In genomic region chr11:63878616-63879015, GRCm38 (mm10) we compare ENCODE assay signal across 28 mouse cellular contexts. TPM values are rescaled to one million over a fixed set of nuclear protein-coding genes. Genes with fewer than 3 reads are reported as not detected.
A peak's percentile ranks its signal among the peaks of the same experiment; 100 is the strongest.
DNase-seq lines count a peak whose midpoint lies in the region; ATAC-seq and TF ChIP-seq lines count a peak whose summit lies in the region.
"Had no signal": no experiment of that assay in that cellular context is flagged by ENCODE, and none has a peak within 500 bp of the region (broad histone marks: within the 10 kb centered on the region; RNA-seq: fewer than 3 reads in every experiment).

No protein-coding gene starts in this region.

- no peak overlapping the region for H3K9ac ChIP-seq in liver, adult 2 months (ENCODE audit: low read depth, low read length)
- no peak overlapping the region for H3K9ac ChIP-seq in liver, embryonic 12.5 days
- no peak overlapping the region for H3K9ac ChIP-seq in liver, embryonic 13.5 days
- H3K9ac ChIP-seq in liver, embryonic 15.5 days, result no peak overlapping the region
- no peak overlapping the region for H3K9ac ChIP-seq in liver, postnatal 0 days (replicated peaks)
- H3K9ac ChIP-seq: embryonic facial prominence, embryonic 13.5 days; embryonic facial prominence, embryonic 15.5 days; forebrain, embryonic 12.5 days had no signal

- no peak overlapping the region for H3K4me3 ChIP-seq in liver, adult 2 months (ENCODE audit: insufficient read depth, low read depth, low read length)
- no peak overlapping the region for H3K4me3 ChIP-seq in liver, embryonic 12.5 days
- H3K4me3 ChIP-seq in liver, embryonic 13.5 days (replicated peaks), result no peak overlapping the region
- H3K4me3 ChIP-seq in liver, embryonic 15.5 days (replicated peaks), result no peak overlapping the region
- no peak overlapping the region for H3K4me3 ChIP-seq in liver, postnatal 0 days (ENCODE audit: low read depth, low read length)
- H3K4me3 ChIP-seq: embryonic facial prominence, embryonic 13.5 days; embryonic facial prominence, embryonic 15.5 days; erythroblast, embryonic 14.5 days; forebrain, embryonic 10.5 days; forebrain, embryonic 12.5 days had no signal

- peaks cover 44% of the 10 kb centered on the region for H3K4me1 ChIP-seq in liver, adult 2 months (ENCODE audit: control insufficient read depth, insufficient read depth, low read length)
- 0 out of 2 replicates have a peak, but pooled peaks cover 4% of the 10 kb centered on the region for H3K4me1 ChIP-seq in liver, embryonic 12.5 days
- H3K4me1 ChIP-seq in liver, embryonic 13.5 days (replicated peaks), result peaks cover 23% of the 10 kb centered on the region
- H3K4me1 ChIP-seq in liver, embryonic 15.5 days (replicated peaks), result 0 out of 2 replicates have a peak, but pooled peaks cover 9% of the 10 kb centered on the region
- H3K4me1 ChIP-seq in liver, postnatal 0 days (ENCODE audit: insufficient read depth), result peaks cover 29% of the 10 kb centered on the region
- H3K4me1 ChIP-seq: embryonic facial prominence, embryonic 15.5 days; forebrain, embryonic 10.5 days; forebrain, embryonic 12.5 days had no signal

- TF ChIP-seq EP300 in liver, postnatal 0 days (IDR thresholded peaks at IDR 0.05; ENCODE audit: low read depth), result peak; percentile 85

- H3K27me3 ChIP-seq in liver, adult 2 months (ENCODE audit: control insufficient read depth, insufficient read depth, low read length), result no peaks in the 10 kb centered on the region
- no peaks in the 10 kb centered on the region for H3K27me3 ChIP-seq in liver, embryonic 12.5 days (replicated peaks)
- H3K27me3 ChIP-seq in liver, embryonic 13.5 days, result no peaks in the 10 kb centered on the region
- no peaks in the 10 kb centered on the region for H3K27me3 ChIP-seq in liver, embryonic 15.5 days
- no peaks in the 10 kb centered on the region for H3K27me3 ChIP-seq in liver, postnatal 0 days (ENCODE audit: insufficient read depth, low read length)
- H3K27me3 ChIP-seq: CH12.LX; forebrain, embryonic 12.5 days; Patski had no signal

- H3K36me3 ChIP-seq in liver, adult 2 months (ENCODE audit: control insufficient read depth, insufficient read depth, low read length), result no peaks in the 10 kb centered on the region
- H3K36me3 ChIP-seq in liver, embryonic 12.5 days, result no peaks in the 10 kb centered on the region
- H3K36me3 ChIP-seq in liver, embryonic 13.5 days, result no peaks in the 10 kb centered on the region
- no peaks in the 10 kb centered on the region for H3K36me3 ChIP-seq in liver, embryonic 15.5 days (replicated peaks)
- H3K36me3 ChIP-seq in liver, postnatal 0 days (replicated peaks; ENCODE audit: insufficient read depth, low read length), result no peaks in the 10 kb centered on the region
- H3K36me3 ChIP-seq: embryonic facial prominence, embryonic 13.5 days; embryonic facial prominence, embryonic 15.5 days; forebrain, embryonic 10.5 days; forebrain, embryonic 12.5 days; G1E had no signal

- WGBS in liver, adult 2 months, result 17% methylated on average over 4 of the region's 4 CpGs
- WGBS in liver, embryonic 12.5 days (ENCODE audit: insufficient replicate concordance), result 72% methylated on average over 4 of the region's 4 CpGs
- whole genome bisulfite sequencing in liver, embryonic 13.5 days (ENCODE audit: insufficient replicate concordance), result 80% methylated on average over 4 of the region's 4 CpGs
- WGBS in liver, embryonic 15.5 days (ENCODE audit: insufficient replicate concordance), result 66% methylated on average over 4 of the region's 4 CpGs
- 65% methylated on average over 4 of the region's 4 CpGs for WGBS in liver, postnatal 0 days (ENCODE audit: insufficient replicate concordance)

- no peaks in the 10 kb centered on the region for H3K9me3 ChIP-seq in liver, embryonic 12.5 days (replicated peaks)
- H3K9me3 ChIP-seq in liver, embryonic 13.5 days (replicated peaks), result no peaks in the 10 kb centered on the region
- H3K9me3 ChIP-seq in liver, embryonic 15.5 days (replicated peaks), result no peaks in the 10 kb centered on the region
- H3K9me3 ChIP-seq in liver, postnatal 0 days (ENCODE audit: low read length), result no peaks in the 10 kb centered on the region
- H3K9me3 ChIP-seq: embryonic facial prominence, embryonic 13.5 days; embryonic facial prominence, embryonic 15.5 days; forebrain, embryonic 10.5 days; forebrain, embryonic 12.5 days; G1E had no signal

- TF ChIP-seq CTCF in liver, adult 2 months (IDR thresholded peaks at IDR 0.05; ENCODE audit: low read depth, low read length), result no peak
- no peak for TF ChIP-seq CTCF in liver, postnatal 0 days (IDR thresholded peaks at IDR 0.05; ENCODE audit: low read depth)

- no peak for ATAC-seq in liver, embryonic 12.5 days
- ATAC-seq in liver, embryonic 13.5 days (ENCODE audit: low read depth), result peak; percentile 22
- peak; percentile 46 for ATAC-seq in liver, embryonic 15.5 days (ENCODE audit: insufficient read depth)
- ATAC-seq in liver, postnatal 0 days, result peak; percentile 85
- no peak for ATAC-seq in cerebellum, adult (ENCODE audit: insufficient number of reproducible peaks, low FRiP score, low TSS enrichment)
- ATAC-seq: activated CD4-positive, CD25-positive, alpha-beta regulatory T cell, adult 4 months; CD4-positive, CD25-positive, alpha-beta regulatory T cell, adult 4 months; forebrain, embryonic 14.5 days; forebrain, embryonic 16.5 days; Patski had no signal

- peak overlapping the region; percentile 86 for H3K27ac ChIP-seq in liver, adult 2 months (replicated peaks; ENCODE audit: insufficient read depth, low read depth, low read length)
- H3K27ac ChIP-seq in liver, embryonic 12.5 days, result no peak overlapping the region
- no peak overlapping the region for H3K27ac ChIP-seq in liver, embryonic 13.5 days
- H3K27ac ChIP-seq in liver, embryonic 15.5 days (replicated peaks), result 0 out of 2 replicates have a peak overlapping the region, but pooled peaks have one; percentile 48
- peak overlapping the region; percentile 90 for H3K27ac ChIP-seq in liver, postnatal 0 days (ENCODE audit: low read depth)
- H3K27ac ChIP-seq: embryonic facial prominence, embryonic 13.5 days; embryonic facial prominence, embryonic 15.5 days; forebrain, embryonic 10.5 days; forebrain, embryonic 12.5 days had no signal

- H3K4me2 ChIP-seq in liver, embryonic 12.5 days, result no peak overlapping the region
- H3K4me2 ChIP-seq in liver, embryonic 13.5 days, result no peak overlapping the region
- no peak overlapping the region for H3K4me2 ChIP-seq in liver, embryonic 15.5 days
- no peak overlapping the region for H3K4me2 ChIP-seq in liver, postnatal 0 days (ENCODE audit: low read depth, low read length)
- H3K4me2 ChIP-seq: embryonic facial prominence, embryonic 13.5 days; embryonic facial prominence, embryonic 15.5 days; forebrain, embryonic 12.5 days had no signal

- no peaks in the 10 kb centered on the region for H3K79me2 ChIP-seq in liver, adult 2 months (ENCODE audit: control insufficient read depth, insufficient read depth, low read length)

- DNase-seq in liver, adult 2 months (ENCODE audit: extremely low read depth, low read depth, low spot score), result peak; percentile 98
- no peak for DNase-seq in liver, embryonic 13.5 days
- peak; percentile 54 for DNase-seq in liver, postnatal 0 days
- DNase-seq in left cerebral cortex, adult 9 months (ENCODE audit: low spot score in 2 of 2), result no peak
- DNase-seq: adrenal gland, adult 8-10 months; adrenal gland, postnatal 14 days; B cell, adult 2 months; cerebellum, adult 11-12 months; cerebellum, adult 2 months; cerebellum, adult 9-10 months; cerebellum, postnatal 10 days; cerebellum, postnatal 25 days; embryo, embryonic 11 days had no signal

- no peak for TF ChIP-seq POLR2A in liver, adult 2 months (IDR thresholded peaks at IDR 0.05; ENCODE audit: extremely low read depth, insufficient read depth, low read length)

RNA-seq across cellular contexts. Expression of gene Hs3st3b1, which starts 43.5 kb away (rescaled TPM):
- 38.5 and 45.6 TPM in 2 replicates for total RNA-seq in liver, adult 2 months (2014; rRNA removed)
- polyA plus RNA-seq in liver, adult 2 months (2012; rRNA removed), result 57.5 and 57.7 TPM in 2 replicates
- polyA plus RNA-seq in liver, embryonic 12.5 days (2016; fragmentation: Nextera tagmentation; extraction: Ambion mirVana), result 23.7 and 25.0 TPM in 2 replicates
- 12.6 and 17.3 TPM in 2 replicates for polyA plus RNA-seq in liver, embryonic 13.5 days (2015; fragmentation: Nextera tagmentation; extraction: Ambion mirVana)
- 13.4 and 14.6 TPM in 2 replicates for polyA plus RNA-seq in liver, embryonic 15.5 days (2015; fragmentation: Nextera tagmentation; extraction: Ambion mirVana)
- 20.0 and 21.1 TPM in 2 replicates for polyA plus RNA-seq in liver, postnatal 0 days (2015; fragmentation: Nextera tagmentation; extraction: Ambion mirVana)
- polyA plus RNA-seq: G1E had no signal

Comparison
In these comparisons a context has a peak if more than half of its experiments do, and no peak if none do; other contexts are left out.
1. DNase-seq: peak in liver, adult 2 months (single experiment) and liver, postnatal 0 days (single experiment); none in liver, embryonic 13.5 days (single experiment) and left cerebral cortex, adult 9 months (0 of 2).
2. H3K27ac ChIP-seq: peak in liver, adult 2 months (single experiment), liver, embryonic 15.5 days (single experiment) and liver, postnatal 0 days (single experiment); none in liver, embryonic 12.5 days (single experiment) and liver, embryonic 13.5 days (single experiment).
3. ATAC-seq: peak in liver, embryonic 13.5 days (single experiment), liver, embryonic 15.5 days (single experiment) and liver, postnatal 0 days (single experiment); none in liver, embryonic 12.5 days (single experiment) and cerebellum, adult (single experiment).